In genomic region chr15:98676471-98676870, GRCm38 (mm10) we compare ENCODE assay signal across 8 mouse cellular contexts. TPM values are rescaled to one million over a fixed set of nuclear protein-coding genes. Genes with fewer than 3 reads are reported as not detected.
DNase-seq lines count a peak whose midpoint lies in the region; ATAC-seq lines count a peak whose summit lies in the region.

No protein-coding gene starts in this region.

- WGBS in embryonic facial prominence, embryonic 10.5 days, result 4% methylated on average over 9 of the region's 9 CpGs
- WGBS in midbrain, embryonic 12.5 days, result 2% methylated on average over 9 of the region's 9 CpGs

- H3K4me3 ChIP-seq in embryonic facial prominence, embryonic 10.5 days, result peak overlapping the region; percentile 62
- peak overlapping the region; percentile 56 for H3K4me3 ChIP-seq in midbrain, embryonic 12.5 days

- peak overlapping the region; percentile 99 for H3K4me2 ChIP-seq in midbrain, embryonic 12.5 days (replicated peaks)

- peaks cover 41% of the 10 kb centered on the region for H3K4me1 ChIP-seq in embryonic facial prominence, embryonic 10.5 days
- peaks cover 44% of the 10 kb centered on the region for H3K4me1 ChIP-seq in midbrain, embryonic 12.5 days

- H3K9ac ChIP-seq in midbrain, embryonic 12.5 days (replicated peaks), result peak overlapping the region; percentile 56

- H3K27me3 ChIP-seq in embryonic facial prominence, embryonic 10.5 days (replicated peaks; ENCODE audit: low read depth, poor library complexity, severe bottlenecking), result peaks cover 78% of the 10 kb centered on the region
- H3K27me3 ChIP-seq in midbrain, embryonic 12.5 days, result peaks cover 30% of the 10 kb centered on the region

- intact Hi-C loops in gastrocnemius, postnatal 36 days (cut with DNase I), result no loop called here

- no peak overlapping the region for H3K27ac ChIP-seq in embryonic facial prominence, embryonic 10.5 days (replicated peaks)
- no peak overlapping the region for H3K27ac ChIP-seq in midbrain, embryonic 12.5 days (replicated peaks)

- no peaks in the 10 kb centered on the region for H3K9me3 ChIP-seq in embryonic facial prominence, embryonic 10.5 days
- no peaks in the 10 kb centered on the region for H3K9me3 ChIP-seq in midbrain, embryonic 12.5 days

- DNase-seq in gastrocnemius, adult 18-20 months (ENCODE audit: low spot score), result peak; percentile 11
- DNase-seq in gastrocnemius, postnatal 36 days, result no peak
- DNase-seq in CD4-positive, CD25-positive, alpha-beta regulatory T cell, adult 2 months (ENCODE audit: low read depth, low spot score), result peak; percentile 62
- no peak for DNase-seq in embryonic facial prominence, embryonic 10.5 days (ENCODE audit: low spot score)
- DNase-seq in induced T-regulatory cell, adult 2 months (ENCODE audit: low read depth), result peak; percentile 56
- DNase-seq in spleen, postnatal 10 days (ENCODE audit: low spot score in 2 of 2), result no peak
- DNase-seq in ovary, postnatal 10 days (ENCODE audit: low spot score), result no peak

- ATAC-seq in midbrain, embryonic 12.5 days (ENCODE audit: low FRiP score, low read depth), result no peak

- no peaks in the 10 kb centered on the region for H3K36me3 ChIP-seq in embryonic facial prominence, embryonic 10.5 days (replicated peaks)
- H3K36me3 ChIP-seq in midbrain, embryonic 12.5 days, result peaks cover 10% of the 10 kb centered on the region; the same call in 1 of the 2 replicates

RNA-seq across cellular contexts. Expression of gene Rnd1, which starts 0.8 kb away (rescaled TPM):
- total RNA-seq in gastrocnemius, adult 18-20 months (2021), result 1 to 10 TPM; 2.8 to 3.2 TPM
- total RNA-seq in gastrocnemius, postnatal 36 days (2021), result 1 to 10 TPM in 1 of 2 experiments, under 1 TPM in 1; 0.81 to 1.5 TPM
- 0.88 and 1.5 TPM in 2 replicates for polyA plus RNA-seq in embryonic facial prominence, embryonic 10.5 days (2016; fragmentation: Nextera tagmentation; extraction: Ambion mirVana)
- polyA plus RNA-seq in midbrain, embryonic 12.5 days (2016; fragmentation: Nextera tagmentation; extraction: Ambion mirVana), result 8.0 and 8.3 TPM in 2 replicates

RNA-seq across cellular contexts. Expression of gene Ddx23, which starts 13.8 kb away (rescaled TPM):
- total RNA-seq in gastrocnemius, adult 18-20 months (2021), result 10 to 100 TPM; 65.7 to 83.1 TPM
- 10 to 100 TPM; 50.0 to 56.2 TPM for total RNA-seq in gastrocnemius, postnatal 36 days (2021)
- polyA plus RNA-seq in embryonic facial prominence, embryonic 10.5 days (2016; fragmentation: Nextera tagmentation; extraction: Ambion mirVana), result 31.2 and 32.1 TPM in 2 replicates
- 24.4 and 29.3 TPM in 2 replicates for polyA plus RNA-seq in midbrain, embryonic 12.5 days (2016; fragmentation: Nextera tagmentation; extraction: Ambion mirVana)

RNA-seq across cellular contexts. Expression of gene Ccdc65, which starts 31.5 kb away (rescaled TPM):
- not detected for total RNA-seq in gastrocnemius, adult 18-20 months (2021)
- total RNA-seq in gastrocnemius, postnatal 36 days (2021), result not detected
- 0.60 and 0.80 TPM in 2 replicates for polyA plus RNA-seq in embryonic facial prominence, embryonic 10.5 days (2016; fragmentation: Nextera tagmentation; extraction: Ambion mirVana)
- polyA plus RNA-seq in midbrain, embryonic 12.5 days (2016; fragmentation: Nextera tagmentation; extraction: Ambion mirVana), result 0.87 and 1.8 TPM in 2 replicates

RNA-seq across cellular contexts. Expression of gene Cacnb3, which starts 45.8 kb away (rescaled TPM):
- under 1 TPM; 0.64 to 0.85 TPM for total RNA-seq in gastrocnemius, adult 18-20 months (2021)
- total RNA-seq in gastrocnemius, postnatal 36 days (2021), result 1 to 10 TPM; 2.5 to 4.2 TPM
- 32.3 and 37.0 TPM in 2 replicates for polyA plus RNA-seq in embryonic facial prominence, embryonic 10.5 days (2016; fragmentation: Nextera tagmentation; extraction: Ambion mirVana)
- polyA plus RNA-seq in midbrain, embryonic 12.5 days (2016; fragmentation: Nextera tagmentation; extraction: Ambion mirVana), result 86.2 and 99.6 TPM in 2 replicates

RNA-seq across cellular contexts. Expression of gene Fkbp11, which starts 51.5 kb away (rescaled TPM):
- 1 to 10 TPM in 1 of 2 experiments, under 1 TPM in 1; 0.80 to 1.1 TPM for total RNA-seq in gastrocnemius, adult 18-20 months (2021)
- 1 to 10 TPM; 1.4 to 1.7 TPM for total RNA-seq in gastrocnemius, postnatal 36 days (2021)
- 23.2 and 26.3 TPM in 2 replicates for polyA plus RNA-seq in embryonic facial prominence, embryonic 10.5 days (2016; fragmentation: Nextera tagmentation; extraction: Ambion mirVana)
- polyA plus RNA-seq in midbrain, embryonic 12.5 days (2016; fragmentation: Nextera tagmentation; extraction: Ambion mirVana), result 5.7 and 9.2 TPM in 2 replicates

Comparison
In these comparisons a context has a peak if more than half of its experiments do, and no peak if none do; other contexts are left out.
1. DNase-seq: peak in gastrocnemius, adult 18-20 months (single experiment), CD4-positive, CD25-positive, alpha-beta regulatory T cell, adult 2 months (single experiment) and induced T-regulatory cell, adult 2 months (single experiment); none in gastrocnemius, postnatal 36 days (0 of 2), embryonic facial prominence, embryonic 10.5 days (single experiment), spleen, postnatal 10 days (0 of 2) and ovary, postnatal 10 days (single experiment).